Mouse (Mus musculus) gastrocnemius, postnatal 25 days (tissue): Measurements from ENCODE around the gene Olfr6. TPM values are rescaled to one million over a fixed set of nuclear protein-coding genes. Genes with fewer than 3 reads are reported as not detected.
"Not testable (repeated sequence)": the region's sequence is repeated elsewhere in the genome, so short reads cannot be mapped to it uniquely, and the experiment has no call there.

Source experiments
- DNase-seq: peaks from one replicate; pipeline ENCODE4 v3.0.0; 2022
- long read RNA-seq, 2 experiments: library from polyadenylated mRNA; stranded (forward); transcript quantifications; one replicate each; pipeline ENCODE4 v2.0.0; 2021
- total RNA-seq, 2 experiments: library from RNA; stranded (reverse); gene quantifications; 1 replicate in 1 of 2; 2 replicates in 1 of 2; pipeline ENCODE4 v1.2.3; 2021

Gene Olfr6
- total RNA-seq = not detected
- long read RNA-seq, experiment 1 = 0 reads
- long read RNA-seq, experiment 2 = 0 reads

DNA sequence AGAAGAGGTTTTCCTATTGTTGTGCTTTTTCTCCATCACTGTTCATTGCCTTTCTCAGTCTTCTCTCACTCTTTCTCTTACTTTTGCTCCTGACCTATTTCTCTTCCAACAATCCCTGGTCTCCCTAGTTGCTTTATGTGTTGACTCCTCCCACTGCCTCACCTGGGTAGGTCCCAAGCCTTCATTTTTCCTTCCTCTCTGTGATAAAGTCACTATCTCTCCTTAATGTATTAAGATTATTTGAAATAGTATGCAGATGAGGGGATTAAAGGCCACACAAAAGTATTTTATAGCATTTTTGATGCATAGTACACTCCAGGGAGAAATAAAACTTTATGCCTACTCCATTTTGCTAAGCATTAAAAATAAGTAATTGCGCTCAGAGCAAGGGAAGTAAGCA lies at the start of gene Olfr6:
Gene Olfr6, minus strand, starts transcription at position 101 of the 400 bp plus-strand sequence.
- DNase-seq = no peak

DNA sequence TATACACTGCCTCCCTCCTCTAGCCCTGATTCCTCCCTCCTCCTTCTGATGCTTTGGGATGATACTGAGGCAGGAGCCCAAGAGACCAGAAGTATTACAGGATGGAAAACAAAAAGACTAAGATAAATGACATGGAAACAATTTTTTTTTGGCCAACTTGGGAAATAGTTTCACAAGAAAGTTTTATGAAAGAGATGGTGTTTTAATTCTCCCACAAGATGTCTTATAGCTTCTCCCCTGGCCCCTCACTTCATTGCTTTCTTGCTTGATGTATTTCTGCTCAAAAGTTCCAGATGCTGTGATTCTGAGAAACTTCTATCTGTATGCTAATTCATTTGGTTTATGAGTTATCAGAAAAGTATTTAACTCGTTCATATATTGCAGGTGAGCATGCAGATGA lies 42.2 kb upstream of the Olfr6 start, which contains the start of gene Olfr2:
Gene Olfr2, minus strand, starts transcription at position 101 of the 400 bp plus-strand sequence.
- DNase-seq = no peak

DNA sequence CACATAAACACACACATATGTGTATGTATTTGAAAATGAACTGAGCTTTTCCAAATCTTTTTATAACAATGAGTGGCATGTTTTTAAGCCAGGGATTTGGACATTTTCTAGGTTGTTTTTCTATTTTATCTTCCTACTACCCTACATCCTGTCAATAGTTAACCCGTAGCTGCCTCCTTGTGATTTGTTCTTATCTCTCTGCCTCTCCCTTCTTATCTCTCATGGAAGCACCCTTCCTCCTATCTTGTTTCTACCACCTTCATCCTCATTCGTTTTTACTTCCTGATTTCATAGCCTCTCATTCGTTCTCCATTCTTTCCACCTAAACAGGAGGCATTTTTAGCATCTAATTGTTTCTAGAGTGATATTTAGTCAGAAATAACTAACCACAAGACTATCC lies 40.4 kb upstream of the Olfr6 start:
- no peak for DNase-seq

DNA sequence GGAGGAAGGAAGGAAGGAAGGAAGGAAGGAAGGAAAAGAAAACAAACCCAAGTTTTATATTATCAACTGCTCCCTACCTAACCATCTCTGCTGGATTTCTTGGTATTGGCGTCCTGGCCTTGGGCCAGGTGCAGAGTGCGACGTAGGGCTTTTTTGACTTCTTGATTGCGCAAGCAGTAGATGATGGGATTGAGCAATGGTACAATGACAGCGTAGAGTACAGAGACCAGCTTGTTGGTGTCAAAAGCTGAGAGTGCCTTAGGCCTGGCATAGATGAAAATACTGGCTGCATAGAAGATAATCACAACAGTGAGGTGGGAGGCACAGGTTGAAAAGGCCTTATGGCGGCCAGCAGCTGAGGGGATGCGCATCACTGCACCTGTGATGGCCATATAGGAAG lies 37.1 kb upstream of the Olfr6 start:
- DNase-seq = no peak

DNA sequence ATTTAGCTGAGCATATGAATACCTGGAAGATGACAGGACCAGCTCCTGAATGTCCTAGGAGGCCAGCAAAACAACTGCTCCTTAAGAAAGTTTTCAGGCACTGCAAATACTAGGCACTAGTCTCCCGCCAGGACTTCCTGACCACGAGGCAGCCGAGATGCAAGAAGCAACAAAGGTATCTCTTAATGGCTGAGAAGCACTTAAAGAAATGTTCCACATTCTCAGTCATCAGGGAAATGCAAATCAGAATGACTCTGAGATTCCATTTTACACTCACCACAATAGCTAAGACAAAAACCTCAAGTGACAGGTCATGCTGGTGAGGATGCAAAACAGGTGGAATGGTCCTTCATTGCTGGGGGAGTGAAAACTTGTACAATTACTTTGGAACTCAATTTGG lies 21.5 kb upstream of the Olfr6 start:
- DNase-seq = no peak

DNA sequence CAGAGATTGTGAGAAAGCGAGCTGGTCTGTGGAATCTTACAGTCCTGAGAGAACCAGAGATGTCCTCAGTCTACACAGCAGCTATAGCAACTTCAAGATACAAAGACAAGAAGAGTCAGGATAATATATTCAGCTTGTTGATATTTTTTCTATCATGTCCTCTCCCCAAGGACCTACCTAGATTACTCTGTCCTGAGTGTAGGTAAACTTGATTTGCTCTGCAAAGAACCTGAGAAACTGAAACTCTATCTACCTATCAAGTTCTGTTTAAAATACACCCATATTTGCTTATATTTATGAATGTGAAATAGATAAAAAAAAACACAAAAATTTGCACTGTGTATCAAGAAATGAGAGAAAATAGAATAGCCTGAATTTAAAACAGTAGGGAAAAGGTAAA lies 11.6 kb upstream of the Olfr6 start, which contains the start of gene Olfr711:
Gene Olfr711, minus strand, starts transcription at position 101 of the 400 bp plus-strand sequence.
- no peak for DNase-seq

DNA sequence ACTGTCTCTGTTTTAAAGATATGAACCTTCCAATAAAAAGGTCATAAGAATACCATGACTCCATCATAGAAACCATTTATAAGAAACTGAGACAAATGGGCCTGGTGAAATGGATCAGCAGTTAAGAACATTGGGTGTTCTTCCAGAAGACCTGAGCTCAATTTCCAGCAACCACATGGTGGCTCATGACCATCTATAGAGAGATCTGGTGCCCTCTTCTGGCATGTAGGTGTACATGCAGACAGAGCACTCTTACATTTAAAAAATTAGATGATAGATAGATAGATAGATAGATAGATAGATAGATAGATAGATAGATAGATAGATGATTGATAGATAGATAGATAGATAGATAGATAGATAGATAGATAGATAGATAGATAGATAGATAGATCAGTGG lies 3.8 kb upstream of the Olfr6 start:
- DNase-seq = not testable (repeated sequence)

DNA sequence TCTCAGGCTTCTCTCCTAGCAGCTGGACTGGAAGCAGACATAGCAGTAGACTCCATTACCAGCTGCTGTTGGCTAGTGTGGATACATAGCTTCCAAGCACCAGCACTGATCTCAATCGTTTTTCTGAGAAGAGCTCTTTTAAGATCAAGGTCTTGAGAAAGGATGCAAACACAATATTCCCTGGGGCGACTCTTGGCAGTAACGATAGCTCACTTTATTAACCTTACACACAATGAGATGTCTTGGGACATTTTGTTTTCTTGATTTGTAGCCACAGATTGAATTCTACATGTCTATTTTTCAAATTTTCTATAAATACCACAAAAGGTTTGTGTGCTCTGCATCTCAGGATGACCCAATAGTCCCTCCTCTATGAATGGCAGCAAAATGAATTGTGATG lies 15.5 kb downstream of the Olfr6 start, which contains the start of gene Olfr710:
Gene Olfr710, minus strand, starts transcription at position 101 of the 400 bp plus-strand sequence.
- DNase-seq = no peak

DNA sequence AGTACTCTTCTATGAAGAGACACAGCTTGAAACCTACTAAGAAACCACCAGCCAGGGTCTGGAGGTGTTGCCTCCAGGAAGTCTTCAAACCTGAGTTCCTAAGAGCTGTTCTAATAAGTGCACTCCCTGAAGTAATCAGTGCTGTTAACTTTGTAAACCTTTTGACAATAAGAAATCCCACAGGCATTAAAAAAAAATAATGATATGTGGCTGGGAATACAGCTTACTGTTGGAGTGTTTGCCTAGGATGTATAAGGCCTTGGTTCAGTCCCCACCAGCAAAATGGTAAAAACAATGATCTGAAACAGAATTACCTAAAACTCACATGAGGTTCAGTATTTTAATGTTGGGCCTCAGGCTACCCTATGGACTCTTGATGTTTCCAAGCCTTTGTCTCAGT lies 31.6 kb downstream of the Olfr6 start, which contains the start of gene Olfr709-ps1:
Gene Olfr709-ps1, minus strand, starts transcription at position 101 of the 400 bp plus-strand sequence.
- DNase-seq = no peak

DNA sequence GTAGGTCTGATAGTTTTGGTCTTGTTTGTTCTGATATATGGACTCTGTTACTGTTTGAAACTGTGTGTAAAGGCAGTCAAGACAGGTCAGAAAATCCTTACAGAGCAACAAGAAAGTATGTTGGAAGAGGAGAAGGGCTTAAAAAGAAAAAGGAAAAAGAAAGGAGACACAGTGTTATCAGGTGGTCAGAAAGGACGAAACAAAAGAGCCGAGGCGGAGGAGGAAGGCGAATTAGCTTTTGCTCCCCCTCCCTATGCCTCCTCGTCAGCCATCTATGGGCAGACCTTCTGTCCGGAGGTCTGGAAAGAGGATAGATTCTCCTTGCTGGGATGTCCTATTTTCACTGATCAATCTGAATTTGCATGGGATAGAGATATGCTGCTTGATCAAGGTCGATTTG lies 42.8 kb downstream of the Olfr6 start:
- not testable (repeated sequence) for DNase-seq

DNA sequence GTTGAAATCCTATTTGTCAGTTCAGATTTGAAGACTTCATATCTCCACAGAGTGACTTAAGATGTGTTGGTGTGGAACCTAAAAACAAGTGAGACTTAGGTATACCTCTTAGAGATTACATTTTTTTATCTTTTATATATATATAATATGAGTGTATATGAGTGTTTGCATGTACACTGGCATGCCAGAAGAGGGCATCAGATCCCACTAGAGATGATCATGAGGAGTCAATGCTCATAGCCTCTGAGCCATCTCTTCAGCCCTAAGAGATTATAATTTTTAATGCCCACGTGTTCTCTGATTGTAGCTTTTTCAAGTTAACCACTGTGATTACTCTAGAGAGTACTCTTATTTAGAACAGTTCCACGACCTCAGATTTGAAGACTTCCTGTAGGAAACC lies 56.1 kb downstream of the Olfr6 start, which contains the start of gene Olfr1532-ps1:
Gene Olfr1532-ps1, plus strand, starts transcription at position 326 of the 400 bp plus-strand sequence.
- DNase-seq = no peak

Other genes with a start within 250 kb of the Olfr6 start
- gene Olfr695, start 247.5 kb downstream of the Olfr6 start, total RNA-seq = not detected
- gene Olfr697, start 221.5 kb downstream of the Olfr6 start, total RNA-seq = not detected
- not detected for gene Olfr698, start 208.5 kb downstream of the Olfr6 start, total RNA-seq
- gene Olfr699, start 170.7 kb downstream of the Olfr6 start, total RNA-seq = not detected
- gene Olfr700, start 155.1 kb downstream of the Olfr6 start, total RNA-seq = not detected
- not detected for gene Olfr701, start 149.8 kb downstream of the Olfr6 start, total RNA-seq
- gene Olfr702, start 130.0 kb downstream of the Olfr6 start, total RNA-seq = not detected
- not detected for gene Olfr703, start 120.6 kb downstream of the Olfr6 start, total RNA-seq
- not detected for gene Olfr704, start 100.8 kb downstream of the Olfr6 start, total RNA-seq
- not detected for gene Olfr705, start 87.0 kb downstream of the Olfr6 start, total RNA-seq
- not detected for gene Olfr706, start 75.8 kb downstream of the Olfr6 start, total RNA-seq
- not detected for gene Olfr707, start 62.7 kb downstream of the Olfr6 start, total RNA-seq
- gene Olfr1532-ps1, start 55.9 kb downstream of the Olfr6 start, total RNA-seq = not detected
- not detected for gene Olfr709-ps1, start 31.7 kb downstream of the Olfr6 start, total RNA-seq
- gene Olfr710, start 15.6 kb downstream of the Olfr6 start, total RNA-seq = not detected
- not detected for gene Olfr711, start 11.5 kb upstream of the Olfr6 start, total RNA-seq
- gene Olfr2, start 42.1 kb upstream of the Olfr6 start, total RNA-seq = not detected
- gene Olfr713, start 67.2 kb upstream of the Olfr6 start, total RNA-seq = not detected
- gene Olfr714, start 107.0 kb upstream of the Olfr6 start, total RNA-seq = not detected
- gene Olfr17, start 129.3 kb upstream of the Olfr6 start, total RNA-seq = not detected
- not detected for gene Olfr715b, start 146.4 kb upstream of the Olfr6 start, total RNA-seq
- gene Olfr715, start 167.1 kb upstream of the Olfr6 start, total RNA-seq = not detected
- not detected for gene Olfr716, start 174.4 kb upstream of the Olfr6 start, total RNA-seq
- not detected for gene Nlrp14, start 203.1 kb upstream of the Olfr6 start, total RNA-seq
- not detected for gene Rbmxl2, start 245.5 kb upstream of the Olfr6 start, total RNA-seq